Mouse (Mus musculus): Measurements from ENCODE around the gene Myrip. TPM values are rescaled to one million over a fixed set of nuclear protein-coding genes. Genes with fewer than 3 reads are reported as not detected.

The Myrip gene
- polyA plus RNA-seq, 1 experiment: 0.41 TPM

GRCm38 (mm10) chr9:120338172-120338571 is 36.9 kb downstream of the Myrip start:
- TF ChIP-seq POLR2A (IDR thresholded peaks at IDR 0.05; ENCODE audit: control insufficient read depth, low read depth, low read length) (no peak), CTCF (IDR thresholded peaks at IDR 0.05; ENCODE audit: control insufficient read depth, insufficient read depth, insufficient replicate concordance, low read depth, low read length) (no peak)
- Histone ChIP-seq H3K27ac (ENCODE audit: control insufficient read depth, insufficient read depth, low read depth, low read length) (no peak overlapping the region), H3K4me1 (ENCODE audit: control insufficient read depth, insufficient read depth, low read length) (no peaks in the 10 kb centered on the region), H3K36me3 (ENCODE audit: control insufficient read depth, insufficient read depth, low read length) (no peaks in the 10 kb centered on the region), H3K27me3 (ENCODE audit: control insufficient read depth, insufficient read depth, low read length) (no peaks in the 10 kb centered on the region), H3K4me3 (ENCODE audit: control insufficient read depth, low read depth, low read length) (no peak overlapping the region)

DNA sequence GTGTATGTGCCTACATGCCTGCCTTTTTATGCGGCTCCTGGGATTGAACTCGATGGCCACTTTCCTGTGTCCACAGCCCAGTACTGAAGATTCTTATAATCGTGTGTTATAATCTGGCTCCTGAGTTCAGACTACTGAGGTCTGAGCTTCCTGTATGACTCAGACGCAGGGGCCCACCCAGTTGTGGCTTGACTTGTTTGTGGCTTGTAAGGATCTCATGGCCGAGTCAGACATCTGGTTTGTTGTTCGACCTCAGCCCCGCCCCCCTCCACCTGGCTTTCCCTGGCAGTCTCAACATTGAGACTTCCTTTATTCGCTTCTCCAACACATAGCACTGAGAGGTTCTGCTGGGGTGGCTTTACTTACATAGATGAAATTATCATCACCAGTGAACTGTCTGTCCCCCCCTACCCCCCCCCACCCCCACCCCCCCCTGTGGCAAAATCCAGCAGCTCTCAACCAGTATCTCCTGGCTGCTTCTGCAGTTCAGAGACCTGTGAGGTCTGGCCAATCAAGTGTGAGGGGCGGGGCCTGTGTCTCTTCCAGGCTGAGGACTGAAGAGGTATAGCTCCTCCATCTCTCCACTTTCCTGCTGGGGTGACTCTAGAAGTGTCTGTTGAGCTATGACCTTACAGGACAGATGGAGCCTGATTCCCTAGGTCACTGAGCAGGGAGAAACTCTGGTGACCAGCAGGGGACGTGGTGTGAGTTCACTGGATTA is 38.8 kb downstream of the Myrip start:
- TF ChIP-seq CTCF (IDR thresholded peaks at IDR 0.05; ENCODE audit: control insufficient read depth, insufficient read depth, insufficient replicate concordance, low read depth, low read length) (no peak), POLR2A (IDR thresholded peaks at IDR 0.05; ENCODE audit: control insufficient read depth, low read depth, low read length) (no peak)
- no peak overlapping the region for H3K27ac ChIP-seq (ENCODE audit: control insufficient read depth, insufficient read depth, low read depth, low read length)

GRCm38 (mm10) chr9:120343123-120343790 is 41.9 kb downstream of the Myrip start:
- TF ChIP-seq POLR2A (IDR thresholded peaks at IDR 0.05; ENCODE audit: control insufficient read depth, low read depth, low read length) (no peak), CTCF (IDR thresholded peaks at IDR 0.05; ENCODE audit: control insufficient read depth, insufficient read depth, insufficient replicate concordance, low read depth, low read length) (no peak)
- no peaks in the 10 kb centered on the region; the same call in 1 of the 2 replicates for H3K4me1 ChIP-seq (ENCODE audit: control insufficient read depth, insufficient read depth, low read length)
- H3K4me3 ChIP-seq (ENCODE audit: control insufficient read depth, low read depth, low read length): no peak overlapping the region
- no peak overlapping the region for H3K27ac ChIP-seq (ENCODE audit: control insufficient read depth, insufficient read depth, low read depth, low read length)
- no peaks in the 10 kb centered on the region for H3K36me3 ChIP-seq (ENCODE audit: control insufficient read depth, insufficient read depth, low read length)
- no peaks in the 10 kb centered on the region for H3K27me3 ChIP-seq (ENCODE audit: control insufficient read depth, insufficient read depth, low read length)

More for the DNA sequence above, 38.8 kb downstream of the Myrip start:
- Histone ChIP-seq H3K27me3 (ENCODE audit: control insufficient read depth, insufficient read depth, low read length) (no peaks in the 10 kb centered on the region), H3K4me1 (ENCODE audit: control insufficient read depth, insufficient read depth, low read length) (no peaks in the 10 kb centered on the region), H3K4me3 (ENCODE audit: control insufficient read depth, low read depth, low read length) (no peak overlapping the region), H3K36me3 (ENCODE audit: control insufficient read depth, insufficient read depth, low read length) (no peaks in the 10 kb centered on the region)

GRCm38 (mm10) chr9:120345651-120346151 is 44.4 kb downstream of the Myrip start:
- Histone ChIP-seq H3K4me3 (ENCODE audit: control insufficient read depth, low read depth, low read length) (no peak overlapping the region), H3K27ac (ENCODE audit: control insufficient read depth, insufficient read depth, low read depth, low read length) (no peak overlapping the region), H3K36me3 (ENCODE audit: control insufficient read depth, insufficient read depth, low read length) (no peaks in the 10 kb centered on the region), H3K4me1 (ENCODE audit: control insufficient read depth, insufficient read depth, low read length) (no peaks in the 10 kb centered on the region; the same call in 1 of the 2 replicates), H3K27me3 (ENCODE audit: control insufficient read depth, insufficient read depth, low read length) (no peaks in the 10 kb centered on the region)
- TF ChIP-seq POLR2A (IDR thresholded peaks at IDR 0.05; ENCODE audit: control insufficient read depth, low read depth, low read length): no peak
- no peak for TF ChIP-seq CTCF (IDR thresholded peaks at IDR 0.05; ENCODE audit: control insufficient read depth, insufficient read depth, insufficient replicate concordance, low read depth, low read length)

GRCm38 (mm10) chr9:120349145-120349544 is 47.8 kb downstream of the Myrip start:
- no peak overlapping the region for H3K4me3 ChIP-seq (ENCODE audit: control insufficient read depth, low read depth, low read length)
- no peaks in the 10 kb centered on the region for H3K27me3 ChIP-seq (ENCODE audit: control insufficient read depth, insufficient read depth, low read length)
- TF ChIP-seq CTCF (IDR thresholded peaks at IDR 0.05; ENCODE audit: control insufficient read depth, insufficient read depth, insufficient replicate concordance, low read depth, low read length): no peak
- no peak for TF ChIP-seq POLR2A (IDR thresholded peaks at IDR 0.05; ENCODE audit: control insufficient read depth, low read depth, low read length)
- no peak overlapping the region for H3K27ac ChIP-seq (ENCODE audit: control insufficient read depth, insufficient read depth, low read depth, low read length)
- no peaks in the 10 kb centered on the region for H3K36me3 ChIP-seq (ENCODE audit: control insufficient read depth, insufficient read depth, low read length)
- no peaks in the 10 kb centered on the region; the same call in 1 of the 2 replicates for H3K4me1 ChIP-seq (ENCODE audit: control insufficient read depth, insufficient read depth, low read length)

DNA sequence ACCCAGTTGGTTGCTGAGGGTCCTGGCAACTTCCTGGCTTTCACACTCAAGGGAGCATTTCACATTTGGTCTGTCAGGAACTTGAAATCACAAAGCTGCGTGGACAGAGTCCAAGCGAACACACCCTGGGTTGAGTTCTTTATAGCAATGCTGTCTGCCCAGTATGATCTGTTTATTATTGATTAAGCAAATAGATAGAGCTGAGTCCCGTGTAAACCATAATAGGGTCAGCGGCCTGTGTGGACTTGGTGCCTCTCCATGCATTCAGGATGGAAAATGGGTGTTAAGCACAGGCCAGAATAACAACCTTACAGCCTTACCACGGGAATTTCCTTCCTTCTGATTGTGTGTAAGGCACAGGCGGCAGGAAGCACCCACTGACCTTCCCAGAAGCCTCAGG is 49.0 kb downstream of the Myrip start:
- TF ChIP-seq CTCF (IDR thresholded peaks at IDR 0.05; ENCODE audit: control insufficient read depth, insufficient read depth, insufficient replicate concordance, low read depth, low read length) (no peak), POLR2A (IDR thresholded peaks at IDR 0.05; ENCODE audit: control insufficient read depth, low read depth, low read length) (no peak)
- Histone ChIP-seq H3K4me3 (ENCODE audit: control insufficient read depth, low read depth, low read length) (no peak overlapping the region), H3K4me1 (ENCODE audit: control insufficient read depth, insufficient read depth, low read length) (no peaks in the 10 kb centered on the region; the same call in 1 of the 2 replicates), H3K27me3 (ENCODE audit: control insufficient read depth, insufficient read depth, low read length) (no peaks in the 10 kb centered on the region), H3K27ac (ENCODE audit: control insufficient read depth, insufficient read depth, low read depth, low read length) (no peak overlapping the region), H3K36me3 (ENCODE audit: control insufficient read depth, insufficient read depth, low read length) (no peaks in the 10 kb centered on the region)

DNA sequence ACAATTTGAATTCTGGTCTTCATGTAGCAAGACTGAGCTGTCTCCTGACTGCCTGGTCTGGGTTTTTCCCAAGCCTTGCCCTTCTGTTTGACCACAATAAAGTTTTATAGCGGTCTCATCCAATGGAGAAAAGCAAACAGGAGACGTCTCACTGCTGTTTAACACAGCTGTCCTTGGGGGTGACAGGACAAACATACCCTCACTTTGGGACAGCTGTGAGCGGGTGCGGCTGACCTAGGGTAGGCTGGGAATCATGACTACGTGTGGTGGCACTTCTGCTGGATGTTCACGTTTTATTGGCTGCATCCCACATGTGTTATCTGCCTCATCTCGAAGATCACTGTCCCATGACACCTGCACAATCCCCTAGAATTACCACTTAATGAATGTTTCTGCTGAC is 49.7 kb downstream of the Myrip start:
- H3K36me3 ChIP-seq (ENCODE audit: control insufficient read depth, insufficient read depth, low read length): no peaks in the 10 kb centered on the region
- no peaks in the 10 kb centered on the region for H3K27me3 ChIP-seq (ENCODE audit: control insufficient read depth, insufficient read depth, low read length)
- H3K27ac ChIP-seq (ENCODE audit: control insufficient read depth, insufficient read depth, low read depth, low read length): no peak overlapping the region
- TF ChIP-seq POLR2A (IDR thresholded peaks at IDR 0.05; ENCODE audit: control insufficient read depth, low read depth, low read length): no peak
- TF ChIP-seq CTCF (IDR thresholded peaks at IDR 0.05; ENCODE audit: control insufficient read depth, insufficient read depth, insufficient replicate concordance, low read depth, low read length): no peak
- H3K4me3 ChIP-seq (ENCODE audit: control insufficient read depth, low read depth, low read length): no peak overlapping the region
- no peaks in the 10 kb centered on the region; the same call in 1 of the 2 replicates for H3K4me1 ChIP-seq (ENCODE audit: control insufficient read depth, insufficient read depth, low read length)
